Mouse (Mus musculus) left cerebral cortex, postnatal 10 days (tissue): ENCODE results near the gene Samd4b. TPM values are rescaled to one million over a fixed set of nuclear protein-coding genes. Genes with fewer than 3 reads are reported as not detected.

Experiments
- DNase-seq, 2 experiments: peaks; one replicate each; pipeline ENCODE4 v3.0.0; 2021 to 2022; ENCODE audit warnings: low spot score in 2 of 2, mixed read lengths in 1 of 2; ENCODE audit errors: extremely low spot score in 1 of 2
- intact Hi-C: fragments of 180-260 bp; cut with DNase I; formaldehyde crosslinking; loops from one replicate; pipeline ENCODE4 v1.15.1; 2025
- total RNA-seq, 2 experiments: library from RNA; stranded (reverse); gene quantifications; 2 replicates each; pipeline ENCODE4 v1.2.3; 2021

Gene Samd4b
- total RNA-seq, 2 experiments from 2014 or later: 55.9 to 58.4 TPM

- intact Hi-C loops: no loop called here
- no peak for DNase-seq
These were observed 2.1 kb downstream of the Samd4b start for GRCm38 (mm10) chr7:28595751-28596435.

DNA sequence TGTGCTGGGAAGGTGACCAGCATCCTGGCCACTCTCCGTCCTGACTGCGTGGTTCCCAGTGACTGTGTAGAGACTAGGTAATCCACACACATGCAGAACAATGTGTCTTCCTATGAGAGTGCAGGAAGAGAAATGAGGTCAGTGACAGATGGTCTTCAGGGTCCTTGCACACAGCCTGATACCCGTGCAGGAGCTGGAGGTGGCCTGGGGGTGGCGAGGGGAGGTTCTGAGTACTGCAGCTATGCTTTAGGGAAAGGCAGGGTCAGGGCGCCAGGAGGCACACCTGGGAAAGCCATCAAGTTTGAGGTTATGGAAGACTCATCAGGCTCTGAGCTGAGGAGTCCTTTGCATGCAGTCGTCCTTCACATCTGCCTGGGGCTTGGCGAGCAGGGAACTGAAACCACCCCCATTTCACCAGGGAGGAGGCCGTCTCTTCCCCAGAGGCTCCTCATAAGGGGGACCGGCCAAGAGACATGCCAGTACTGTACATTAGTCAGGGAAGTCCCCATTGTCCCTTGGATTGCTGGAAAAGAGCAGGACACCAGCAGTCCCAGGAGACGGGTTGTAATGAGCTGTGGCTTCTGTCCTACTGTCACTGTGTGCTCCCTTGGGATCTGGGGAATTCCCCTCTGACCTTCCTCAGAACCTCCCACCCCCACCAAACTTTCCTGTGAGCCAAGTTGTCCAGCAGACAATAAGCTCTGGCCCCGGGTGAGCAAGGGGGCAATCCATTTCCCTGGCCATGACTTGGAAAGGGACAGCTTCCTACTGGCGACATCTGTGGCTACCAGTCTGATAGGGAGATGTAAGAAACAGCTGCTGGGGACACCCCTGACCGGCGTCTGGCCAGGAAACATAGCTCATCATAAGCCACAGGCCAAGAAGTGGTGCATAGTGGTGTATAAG lies 4.5 kb downstream of the Samd4b start:
- intact Hi-C loops: no loop called here

DNA sequence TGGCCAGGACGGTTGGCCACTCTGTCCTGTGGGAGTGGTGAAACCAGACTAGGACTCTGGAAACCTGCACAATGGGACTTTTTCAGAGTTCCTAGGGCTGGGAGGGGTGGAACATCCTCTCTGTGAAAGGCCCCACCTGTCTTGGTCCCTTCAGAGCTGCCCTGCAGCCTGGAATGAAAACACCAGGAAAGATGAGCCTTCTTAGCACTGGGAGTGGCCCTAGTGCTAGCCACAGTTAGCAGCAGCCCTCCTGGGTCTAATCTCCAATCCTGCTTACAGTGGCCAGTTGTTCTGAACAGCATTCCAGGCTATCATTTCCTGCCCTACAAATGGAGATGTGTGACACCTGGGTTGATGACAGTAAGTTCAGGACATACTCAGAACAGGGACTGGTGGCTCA lies 6.1 kb downstream of the Samd4b start:
- DNase-seq: no peak
- intact Hi-C loops: no loop called here

More for the DNA sequence above, 4.5 kb downstream of the Samd4b start:
- DNase-seq: peak in 1 of 2 experiments; percentile 49

DNA sequence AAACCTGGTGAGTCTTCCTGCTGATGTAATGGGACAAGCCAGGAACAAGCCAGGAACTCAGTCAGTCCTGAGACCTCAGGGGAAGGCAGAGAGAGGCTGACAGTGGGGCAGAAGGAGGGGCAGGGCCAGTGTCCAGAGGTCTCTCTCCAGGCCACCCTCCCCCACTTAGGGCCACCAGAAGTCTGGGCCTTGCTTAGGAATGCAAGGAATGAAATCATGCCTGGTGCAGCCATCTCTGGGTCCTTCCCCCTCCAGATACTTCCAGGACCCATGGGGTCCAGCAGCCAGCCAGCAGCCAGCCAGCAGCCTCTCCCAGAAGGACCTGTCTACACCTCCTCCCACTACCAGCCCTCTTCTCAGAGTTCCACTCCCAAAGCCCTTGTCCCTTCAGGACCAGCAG lies 10.3 kb downstream of the Samd4b start:
- intact Hi-C loops: no loop called here
- DNase-seq: peak in 1 of 2 experiments; percentile 55

GRCm38 (mm10) chr7:28586663-28587411 lies 11.1 kb downstream of the Samd4b start:
- intact Hi-C loops: no loop called here
- peak in 1 of 2 experiments; percentile 52 for DNase-seq

DNA sequence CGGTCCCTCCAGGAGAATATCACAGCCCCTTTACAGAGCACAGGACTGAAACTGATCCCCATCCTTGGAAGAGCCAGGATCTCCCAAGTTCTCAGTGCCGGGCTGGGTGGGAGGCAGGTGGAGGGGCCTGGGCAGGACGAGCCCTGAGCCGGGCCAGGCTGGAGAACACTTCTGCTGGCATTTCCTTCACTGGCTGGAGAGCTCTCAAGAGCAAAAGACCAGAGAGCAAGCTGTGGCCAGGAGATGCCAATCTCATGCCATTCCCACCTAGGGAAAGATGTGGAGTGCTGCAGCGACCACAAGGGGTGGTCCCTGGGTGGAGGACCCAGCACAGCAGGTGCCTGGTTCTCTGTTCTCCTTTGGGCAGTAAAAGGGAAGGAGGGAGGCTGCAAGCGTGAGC lies 12.9 kb downstream of the Samd4b start:
- no peak for DNase-seq
- intact Hi-C loops: no loop called here

DNA sequence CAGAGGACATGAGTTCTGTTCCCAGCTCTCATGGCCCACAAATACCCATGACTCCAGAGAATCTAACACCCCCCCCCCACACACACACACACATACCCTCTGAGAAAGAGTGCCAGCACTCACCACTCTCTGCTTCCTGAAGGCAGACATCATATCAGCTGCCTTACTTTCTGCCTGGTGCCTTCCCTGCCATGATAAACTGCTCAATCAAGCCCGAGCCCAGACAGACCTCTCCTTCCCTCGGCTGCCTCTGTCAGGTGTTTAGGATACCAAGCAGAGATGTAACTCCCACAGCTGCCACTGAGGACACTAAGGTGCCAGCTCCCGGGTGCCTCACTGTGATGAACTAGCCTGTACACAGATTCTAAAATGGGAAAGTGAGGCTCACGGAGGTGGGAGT lies 13.5 kb downstream of the Samd4b start:
- intact Hi-C loops: no loop called here
- no peak for DNase-seq

DNA sequence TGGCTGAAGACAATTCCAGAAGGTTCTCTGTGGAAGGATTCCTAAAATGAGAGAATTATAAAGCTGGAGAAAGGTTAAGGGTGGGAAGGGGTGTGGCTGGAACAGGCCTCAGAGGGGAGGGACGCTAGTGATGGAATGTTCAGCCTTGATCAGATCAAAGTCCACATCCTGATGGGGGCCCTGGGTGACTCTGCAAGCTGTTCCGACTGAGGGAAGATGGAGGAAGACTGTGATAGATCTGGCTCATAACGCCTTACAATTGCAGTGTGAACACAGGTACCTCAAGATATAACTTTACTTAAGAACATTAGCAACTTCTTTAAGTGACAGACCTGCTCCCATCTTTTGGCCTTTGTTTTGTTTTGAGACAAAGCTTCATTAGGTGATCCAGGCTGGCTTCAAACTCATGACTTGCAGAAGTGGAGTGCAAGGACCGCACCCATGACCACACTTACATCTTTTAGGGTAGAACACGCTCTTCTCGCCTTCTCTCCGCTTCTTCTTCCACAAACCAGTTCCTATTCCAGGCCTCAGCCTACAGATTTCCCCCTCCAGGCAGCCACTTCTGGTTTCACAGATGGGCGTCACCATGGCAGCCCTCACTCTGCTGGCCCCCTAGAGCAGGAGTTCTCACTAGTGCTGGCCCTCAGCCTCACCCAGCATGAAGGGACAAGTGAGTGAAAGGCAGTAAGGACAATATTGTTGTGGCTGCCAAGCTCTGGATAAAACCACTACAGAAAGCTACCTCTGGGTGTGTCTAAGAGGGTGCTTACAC lies 14.2 kb downstream of the Samd4b start:
- DNase-seq: peak in 1 of 2 experiments; percentile 20
- intact Hi-C loops: no loop called here

- DNase-seq: no peak
- intact Hi-C loops: no loop called here
These were observed 15.1 kb downstream of the Samd4b start for GRCm38 (mm10) chr7:28582841-28583240.

DNA sequence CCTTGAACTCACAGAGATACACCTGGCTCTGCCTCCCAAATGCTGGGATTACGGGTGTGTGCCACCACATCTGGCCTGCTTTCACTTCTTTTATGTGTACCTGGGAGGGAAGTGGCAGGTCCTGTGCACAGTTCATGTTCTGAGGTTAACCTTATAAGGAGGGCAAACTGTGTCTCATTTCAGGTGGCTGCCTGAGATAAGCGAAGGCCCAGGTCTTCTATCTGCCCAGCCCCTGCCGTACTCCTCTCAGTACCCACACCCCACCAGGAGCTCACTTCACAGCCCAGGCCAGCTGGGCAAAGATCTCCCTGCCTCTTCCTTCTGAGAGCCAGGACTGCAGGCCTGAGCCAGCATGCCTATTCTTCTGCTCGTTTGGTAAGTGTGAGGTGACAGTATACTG lies 16.2 kb downstream of the Samd4b start:
- no peak for DNase-seq
- intact Hi-C loops: no loop called here

DNA sequence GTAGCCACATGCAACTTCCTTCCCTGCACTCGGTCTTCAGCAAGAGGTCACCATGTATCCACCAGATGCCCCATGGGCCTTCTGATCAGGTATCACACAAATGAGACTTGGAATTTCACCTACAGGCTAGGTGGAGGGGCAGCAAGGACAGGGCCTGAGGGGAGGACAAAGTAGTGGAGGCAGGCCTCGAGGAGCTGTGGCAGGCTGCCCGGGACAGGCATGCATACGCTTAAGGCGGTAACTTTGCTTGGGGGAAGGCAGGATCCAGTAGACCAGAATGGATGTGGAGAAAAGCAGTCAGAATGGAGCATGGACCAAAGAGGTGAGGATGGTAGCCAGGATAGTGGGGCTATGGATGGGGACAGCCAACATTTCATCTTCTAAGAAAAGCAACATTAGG lies 18.1 kb downstream of the Samd4b start:
- intact Hi-C loops: no loop called here

DNA sequence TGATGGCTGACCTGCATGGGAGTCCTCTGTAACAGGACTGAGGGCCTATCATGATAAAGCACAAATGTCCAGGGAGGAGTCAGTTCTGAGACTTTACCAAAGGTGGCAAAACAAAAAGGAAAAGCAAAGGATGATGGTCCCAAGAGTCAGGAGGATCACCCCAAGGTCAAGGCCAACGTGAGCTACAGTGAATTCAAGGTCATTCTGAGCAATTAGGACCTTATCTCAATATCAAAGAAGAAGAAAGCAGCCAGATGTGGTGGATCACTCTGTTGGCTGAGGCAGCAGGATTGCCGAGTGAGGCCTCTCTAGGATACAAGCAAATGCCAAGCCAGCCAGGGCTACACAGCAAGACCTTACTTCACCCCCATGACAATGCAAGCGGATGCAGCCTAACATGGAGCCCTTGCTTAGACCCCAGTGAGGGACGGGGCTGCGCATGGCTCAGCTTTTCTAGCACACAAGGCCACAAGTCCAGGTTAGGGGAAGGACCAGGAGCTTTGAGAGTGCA lies 19.3 kb downstream of the Samd4b start:
- intact Hi-C loops: no loop called here
- DNase-seq: no peak

More for the DNA sequence above, 18.1 kb downstream of the Samd4b start:
- peak in 1 of 2 experiments; percentile 27 for DNase-seq

DNA sequence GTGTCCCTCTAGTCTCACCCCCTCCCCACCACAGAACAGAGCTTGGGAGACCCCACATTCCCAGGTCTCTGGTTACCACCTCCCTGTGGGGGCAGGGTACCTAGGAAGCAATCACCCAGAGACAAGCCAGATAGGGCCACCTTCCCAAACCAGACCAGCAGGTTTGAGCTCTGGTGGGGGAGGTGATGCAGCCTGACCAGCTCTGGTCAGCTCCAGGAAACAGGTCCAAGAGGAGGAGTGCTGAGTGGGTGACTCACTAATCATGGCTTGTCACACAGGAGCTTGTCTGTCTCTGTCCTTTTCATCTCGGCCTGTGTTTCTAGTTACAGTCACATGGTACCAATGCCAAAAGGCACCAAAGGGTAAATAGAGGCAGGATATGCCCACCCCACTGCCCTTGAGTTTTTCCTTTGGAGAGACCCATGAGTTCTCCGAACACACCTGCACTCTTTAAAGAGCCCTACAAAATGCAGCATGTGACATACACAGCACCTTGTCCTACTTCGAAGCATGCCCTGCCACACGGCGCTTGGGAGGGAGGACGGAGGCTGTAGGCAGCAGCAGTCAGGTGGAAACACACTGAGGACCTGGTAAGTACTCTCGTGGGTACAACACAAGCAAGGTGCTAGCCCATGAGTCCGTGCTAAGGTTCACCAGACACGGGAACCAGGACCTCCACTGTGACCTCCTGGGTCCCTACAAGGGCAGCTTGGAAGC lies 20.0 kb downstream of the Samd4b start:
- no peak for DNase-seq
- intact Hi-C loops: no loop called here

GRCm38 (mm10) chr7:28576271-28576914 lies 21.6 kb downstream of the Samd4b start:
- peak in 1 of 2 experiments; percentile 74 for DNase-seq
- intact Hi-C loops: no loop called here

DNA sequence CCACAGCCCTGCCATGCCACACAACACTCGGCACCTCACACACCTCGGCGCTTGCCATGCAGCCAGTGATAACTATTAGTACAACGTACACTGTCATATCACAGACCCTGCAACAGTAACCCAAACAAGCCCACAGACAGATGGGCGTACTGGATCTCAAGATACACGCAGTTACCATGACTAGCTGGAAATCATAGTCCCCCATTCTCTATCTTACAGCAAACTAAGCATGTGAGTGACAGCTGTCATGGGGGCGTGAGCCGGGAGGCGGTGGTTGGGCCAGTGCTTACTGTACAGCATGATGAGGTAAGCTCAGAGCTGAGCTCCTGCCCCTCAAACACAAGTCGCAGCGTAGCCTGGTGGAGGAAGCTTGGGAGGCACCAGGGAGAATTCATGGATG lies 22.3 kb downstream of the Samd4b start:
- peak in 1 of 2 experiments; percentile 25 for DNase-seq

DNA sequence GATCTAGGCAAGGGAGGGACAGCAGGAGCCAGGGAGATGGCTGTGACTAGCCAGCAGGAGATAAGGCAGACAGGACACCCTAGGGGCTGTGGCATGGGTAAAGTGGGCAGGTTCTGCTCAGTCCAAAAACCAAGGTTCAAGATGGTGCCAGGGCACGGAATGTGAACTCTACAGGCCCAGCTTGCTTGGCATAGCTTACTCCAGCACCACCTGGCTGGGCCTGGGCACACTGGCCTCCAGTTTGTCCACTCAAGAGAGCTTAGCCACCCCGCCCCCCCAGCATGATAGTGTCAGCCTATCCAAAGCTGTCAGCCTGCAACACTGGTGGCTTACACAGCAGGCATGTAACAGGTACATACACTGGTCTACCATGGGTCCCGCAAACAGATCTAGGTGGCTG lies 24.7 kb downstream of the Samd4b start:
- no peak for DNase-seq
- intact Hi-C loops: no loop called here

More for the DNA sequence above, 22.3 kb downstream of the Samd4b start:
- intact Hi-C loops: no loop called here

GRCm38 (mm10) chr7:28572689-28573088 lies 25.3 kb downstream of the Samd4b start:
- DNase-seq: no peak
- intact Hi-C loops: no loop called here
